Mouse (Mus musculus): ENCODE results near the gene Cep44. TPM values are rescaled to one million over a fixed set of nuclear protein-coding genes. Genes with fewer than 3 reads are reported as not detected.

Gene Cep44
- total RNA-seq, 1 experiment from 2014 or later: 29.4 TPM

DNA sequence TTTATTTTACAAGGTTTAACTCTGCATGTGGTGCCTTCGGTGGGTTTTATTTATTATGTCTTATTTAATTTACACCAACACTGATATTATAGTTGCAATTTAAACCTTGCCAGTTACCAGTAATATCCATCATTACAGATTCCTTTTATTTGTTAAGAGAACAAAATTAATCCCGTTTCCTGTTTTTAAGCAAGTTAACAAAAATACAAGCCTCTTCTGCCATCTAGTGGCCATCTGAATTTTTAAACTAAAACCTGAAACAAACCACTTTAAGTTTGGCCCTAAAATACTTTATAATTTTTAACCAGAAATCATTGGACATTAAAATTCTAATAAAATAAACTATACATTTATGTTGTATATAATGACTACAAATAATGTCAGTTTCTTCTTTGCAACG is 64.8 kb downstream of the Cep44 start:
- DNase-seq: no peak

Small RNA genes within 50 kb of the gene (microRNA-seq; reads per million reads assigned to microRNA genes)
- 0 reads per million in 2 experiments for gene Gm25992

Other genes with a start within 250 kb of the Cep44 start
- gene Fbxo8, start within 50 bp of the Cep44 start, total RNA-seq (2021): 53.2 and 57.3 TPM in 2 replicates